Mouse (Mus musculus): Measurements from ENCODE around the gene Snx1.
A peak's percentile ranks its signal among the peaks of the same experiment; 100 is the strongest.

DNA sequence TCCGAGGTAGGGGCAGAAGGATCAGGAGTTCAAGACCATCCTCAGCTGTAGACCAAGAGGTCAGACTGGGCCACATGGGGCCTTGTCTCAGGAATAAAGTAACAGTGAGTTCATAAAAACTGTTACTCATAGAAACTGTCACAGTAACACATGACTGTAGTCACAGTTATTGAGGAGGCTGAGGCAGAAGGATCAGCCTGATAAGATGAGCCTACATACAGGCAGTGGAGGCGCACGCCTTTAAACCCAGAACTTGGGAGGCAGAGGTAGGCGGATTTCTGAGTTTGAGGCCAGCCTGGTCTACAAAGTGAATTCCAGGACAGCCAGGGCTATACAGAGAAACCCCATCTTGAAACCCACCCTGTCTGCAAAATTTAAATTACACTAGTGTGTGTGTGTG is 6.3 kb downstream of the Snx1 start:
- TF ChIP-seq CTCF (IDR thresholded peaks at IDR 0.05 in 2 of 3, conservative IDR thresholded peaks at IDR 0.05 in 1 of 3; ENCODE audit: control insufficient read depth in 1 of 3, insufficient read depth in 1 of 3, low read depth in 2 of 3, low read length in 3 of 3, poor library complexity in 1 of 3, severe bottlenecking in 1 of 3) (no peak), MAFK (IDR thresholded peaks at IDR 0.05; ENCODE audit: borderline replicate concordance, low read depth, low read length) (no peak), EP300 (IDR thresholded peaks at IDR 0.05; ENCODE audit: low read depth in 1 of 2, low read length in 2 of 2) (peak; percentile 55 to 85; a peak in 3 of 4 replicates), USF2 (IDR thresholded peaks at IDR 0.05; ENCODE audit: borderline replicate concordance in 1 of 2, insufficient read depth in 1 of 2, low read depth in 1 of 2, low read length in 2 of 2) (no peak), KAT2A (conservative IDR thresholded peaks at IDR 0.05; ENCODE audit: low read depth, low read length) (no peak), POLR2A (IDR thresholded peaks at IDR 0.05; ENCODE audit: control insufficient read depth in 1 of 2, insufficient read depth in 1 of 2, low read depth in 1 of 2, low read length in 2 of 2, poor library complexity in 1 of 2) (no peak), GABPA (IDR thresholded peaks at IDR 0.05; ENCODE audit: low read depth, low read length) (no peak)
